Mouse (Mus musculus): ENCODE results near the gene Ugt1a2. TPM values are rescaled to one million over a fixed set of nuclear protein-coding genes. Genes with fewer than 3 reads are reported as not detected.
"Not testable (repeated sequence)": the region's sequence is repeated elsewhere in the genome, so short reads cannot be mapped to it uniquely, and the experiment has no call there.

The Ugt1a2 gene
- total RNA-seq (2014; rRNA removed) (not detected in 2 replicates), polyA plus RNA-seq (2015; fragmentation: Nextera tagmentation; extraction: Ambion mirVana) (not detected in 2 replicates)

DNA sequence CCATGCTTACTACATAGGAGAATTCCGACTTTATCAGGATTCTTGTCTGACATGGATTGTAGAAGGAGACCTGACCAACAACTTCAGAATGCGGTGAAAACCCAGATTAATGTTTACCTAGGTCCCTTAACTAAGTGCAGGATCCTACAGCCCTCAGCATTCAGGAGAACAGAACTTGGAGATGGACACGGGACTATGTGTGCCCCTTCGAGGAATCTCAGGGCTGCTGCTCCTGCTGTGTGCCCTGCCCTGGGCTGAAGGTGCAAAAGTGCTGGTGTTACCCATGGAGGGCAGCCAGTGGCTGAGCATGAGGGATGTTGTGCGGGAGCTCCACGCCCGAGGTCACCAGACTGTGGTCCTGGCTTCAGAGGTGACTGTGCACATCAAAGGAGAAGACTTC, at the start of gene Ugt1a2:
Gene Ugt1a2 (plus strand): TSS at position 146 of the 400 bp plus-strand sequence.
- 84% methylated on average over 7 of the region's 7 CpGs for WGBS
- Histone ChIP-seq H3K27me3 (ENCODE audit: insufficient read depth, low read length) (no peaks in the 10 kb centered on the region), H3K27ac (ENCODE audit: low read depth, low read length) (no peak within 1 kb of the TSS), H3K9me3 (ENCODE audit: low read length) (0 out of 2 replicates have a peak, but pooled peaks cover 3% of the 10 kb centered on the region), H3K4me2 (ENCODE audit: low read depth) (no peak within 1 kb of the TSS), H3K36me3 (ENCODE audit: insufficient read depth) (no peaks in the 10 kb centered on the region), H3K4me1 (ENCODE audit: insufficient read depth) (0 out of 2 replicates have a peak, but pooled peaks cover 4% of the 10 kb centered on the region), H3K9ac (no peak within 1 kb of the TSS), H3K4me3 (ENCODE audit: low read depth, low read length) (no peak within 1 kb of the TSS)
- ATAC-seq (no peak), DNase-seq (no peak)
- no peak for TF ChIP-seq CTCF (IDR thresholded peaks at IDR 0.05; ENCODE audit: low read depth)

DNA sequence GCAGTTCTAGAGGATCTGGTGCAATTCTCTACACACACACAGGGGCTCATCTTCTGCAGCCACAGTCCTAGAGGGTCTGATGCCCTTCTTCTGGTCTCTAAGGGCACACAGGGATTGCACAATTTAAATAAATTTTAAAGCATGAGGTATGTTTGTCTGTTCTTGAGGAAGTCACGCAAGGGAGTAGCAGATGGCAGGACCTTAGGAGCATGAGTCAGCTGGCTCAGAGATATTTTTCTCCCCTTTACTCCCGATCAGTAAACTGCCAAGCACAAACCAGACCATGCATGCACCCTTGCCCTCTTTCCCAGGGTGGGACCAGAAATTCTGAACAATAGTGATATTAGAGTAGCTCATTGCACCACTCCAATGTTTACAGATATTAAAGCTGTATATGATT, 42.0 kb upstream of the Ugt1a2 start:
- no peak overlapping the region for H3K9ac ChIP-seq
- no peak for DNase-seq
- no peak overlapping the region for H3K4me3 ChIP-seq (ENCODE audit: low read depth, low read length)
- TF ChIP-seq CTCF (IDR thresholded peaks at IDR 0.05; ENCODE audit: low read depth): no peak
- H3K9me3 ChIP-seq (ENCODE audit: low read length): no peaks in the 10 kb centered on the region
- H3K36me3 ChIP-seq (ENCODE audit: insufficient read depth): no peaks in the 10 kb centered on the region
- no peak for ATAC-seq
- H3K4me2 ChIP-seq (ENCODE audit: low read depth): no peak overlapping the region
- H3K4me1 ChIP-seq (ENCODE audit: insufficient read depth): no peaks in the 10 kb centered on the region
- H3K27me3 ChIP-seq (ENCODE audit: insufficient read depth, low read length): no peaks in the 10 kb centered on the region
- no peak overlapping the region for H3K27ac ChIP-seq (ENCODE audit: low read depth, low read length)
- 87% methylated on average over 2 of the region's 2 CpGs for WGBS

DNA sequence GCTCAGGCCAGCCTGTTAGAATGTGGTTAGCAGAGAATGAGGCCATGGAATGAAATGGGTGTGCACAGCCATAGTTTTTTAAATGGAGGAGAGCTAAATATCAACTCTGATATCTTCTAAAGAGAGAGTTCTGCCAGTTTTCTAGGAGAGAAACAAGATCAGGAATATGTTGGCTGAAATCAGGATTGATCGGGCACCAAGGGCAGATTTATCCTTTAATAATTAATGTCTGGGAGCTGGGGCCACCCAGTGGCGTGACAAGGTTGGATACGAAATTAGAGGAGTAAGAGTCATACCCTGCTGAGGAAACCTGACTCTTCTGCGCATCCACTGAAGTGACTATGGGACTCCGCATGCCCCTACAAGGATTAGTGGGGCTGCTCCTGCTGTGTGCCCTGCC, 34.7 kb upstream of the Ugt1a2 start, which contains the start of gene Ugt1a5:
Gene Ugt1a5 (plus strand): TSS at position 302 of the 400 bp plus-strand sequence.
- no peak within 1 kb of the TSS for H3K9ac ChIP-seq
- no peak within 1 kb of the TSS for H3K27ac ChIP-seq (ENCODE audit: low read depth, low read length)
- no peaks in the 10 kb centered on the region for H3K27me3 ChIP-seq (ENCODE audit: insufficient read depth, low read length)
- DNase-seq (no peak), ATAC-seq (no peak)
- H3K4me2 ChIP-seq (ENCODE audit: low read depth): no peak within 1 kb of the TSS
- H3K36me3 ChIP-seq (ENCODE audit: insufficient read depth): no peaks in the 10 kb centered on the region
- WGBS: 82% methylated on average over 5 of the region's 5 CpGs
- no peaks in the 10 kb centered on the region for H3K9me3 ChIP-seq (ENCODE audit: low read length)
- no peak within 1 kb of the TSS for H3K4me3 ChIP-seq (ENCODE audit: low read depth, low read length)
- TF ChIP-seq CTCF (IDR thresholded peaks at IDR 0.05; ENCODE audit: low read depth): no peak
- H3K4me1 ChIP-seq (ENCODE audit: insufficient read depth): no peaks in the 10 kb centered on the region

DNA sequence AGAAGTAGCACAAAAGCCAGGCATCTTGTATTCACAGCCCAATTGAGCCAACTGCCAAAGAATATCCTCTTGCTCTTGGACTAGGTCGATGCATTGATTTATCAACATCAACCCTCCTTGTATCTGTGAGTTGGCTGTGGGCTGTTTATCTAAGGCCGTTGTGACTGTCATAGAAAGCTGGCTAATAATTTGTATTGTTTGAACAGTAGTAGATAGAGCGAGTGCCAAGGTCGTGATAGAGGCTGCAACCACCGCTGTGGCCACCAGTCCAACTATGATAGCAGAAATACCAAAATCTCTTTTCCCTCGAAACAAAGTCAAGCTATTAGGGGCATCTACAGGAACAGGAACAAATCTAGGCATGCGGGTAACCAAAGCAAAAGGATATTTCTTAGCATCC, 28.2 kb upstream of the Ugt1a2 start:
- not testable (repeated sequence) for H3K27ac ChIP-seq (ENCODE audit: low read depth, low read length); H3K9me3 ChIP-seq (ENCODE audit: low read length); ATAC-seq; H3K4me3 ChIP-seq (ENCODE audit: low read depth, low read length); H3K36me3 ChIP-seq (ENCODE audit: insufficient read depth); H3K9ac ChIP-seq; H3K4me2 ChIP-seq (ENCODE audit: low read depth); H3K27me3 ChIP-seq (ENCODE audit: insufficient read depth, low read length); H3K4me1 ChIP-seq (ENCODE audit: insufficient read depth); DNase-seq
- 92% methylated on average over 5 of the region's 7 CpGs for WGBS

DNA sequence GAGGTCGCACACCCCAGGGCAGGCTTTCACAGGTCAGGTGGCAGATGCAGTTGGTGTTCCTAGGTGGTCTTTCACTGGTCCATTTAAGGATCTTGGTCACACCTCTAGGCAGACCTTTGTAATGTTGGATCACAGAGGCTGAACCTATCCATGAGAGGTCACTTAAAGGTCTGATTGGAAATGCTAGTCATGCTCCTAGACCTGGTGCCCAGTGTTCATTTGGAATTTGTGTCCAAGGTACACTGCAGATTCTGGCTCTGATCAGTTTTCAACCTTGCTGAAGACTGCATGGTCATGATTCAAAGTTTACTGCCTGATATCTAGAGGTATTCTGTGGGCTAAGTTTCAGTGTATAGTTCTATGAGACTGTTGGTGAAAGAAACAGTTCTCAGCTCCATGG, 20.7 kb upstream of the Ugt1a2 start:
- no peak for DNase-seq
- Histone ChIP-seq H3K4me2 (ENCODE audit: low read depth) (no peak overlapping the region), H3K4me1 (ENCODE audit: insufficient read depth) (no peaks in the 10 kb centered on the region), H3K9ac (no peak overlapping the region), H3K27me3 (ENCODE audit: insufficient read depth, low read length) (no peaks in the 10 kb centered on the region), H3K9me3 (ENCODE audit: low read length) (peaks cover 10% of the 10 kb centered on the region), H3K27ac (ENCODE audit: low read depth, low read length) (no peak overlapping the region), H3K4me3 (ENCODE audit: low read depth, low read length) (no peak overlapping the region), H3K36me3 (ENCODE audit: insufficient read depth) (no peaks in the 10 kb centered on the region)
- TF ChIP-seq CTCF (IDR thresholded peaks at IDR 0.05; ENCODE audit: low read depth): no peak
- no peak for ATAC-seq
- 95% methylated on average over 1 of the region's 1 CpGs for WGBS

DNA sequence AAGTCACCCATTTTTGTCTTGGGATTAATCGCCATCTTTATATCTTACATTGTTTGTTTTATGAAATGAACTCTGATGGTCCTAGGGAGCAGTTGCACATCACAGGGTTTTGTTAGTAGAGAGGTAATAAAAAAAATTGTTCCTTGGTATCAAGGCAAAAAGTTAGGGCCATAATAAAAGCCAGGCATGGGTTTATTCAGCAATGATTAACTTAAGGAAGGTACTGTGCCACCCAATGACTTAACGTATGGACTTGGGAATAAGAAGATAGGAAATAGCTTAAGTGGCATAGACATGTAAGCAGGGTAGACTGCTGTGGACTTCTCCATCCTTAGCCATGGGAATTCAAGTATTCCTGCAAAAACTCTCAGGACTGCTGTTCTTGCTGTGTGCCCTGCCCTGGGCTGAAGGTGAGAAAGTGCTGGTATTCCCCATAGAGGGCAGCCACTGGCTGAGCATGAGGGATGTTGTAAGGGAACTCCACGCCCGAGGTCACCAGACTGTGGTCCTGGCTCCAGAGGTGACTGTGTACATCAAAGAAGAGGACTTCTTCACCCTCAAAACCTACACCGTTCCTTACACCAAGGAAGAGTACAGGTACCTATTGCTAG, 14.0 kb upstream of the Ugt1a2 start:
- H3K36me3 ChIP-seq (ENCODE audit: insufficient read depth): no peaks in the 10 kb centered on the region
- H3K4me1 ChIP-seq (ENCODE audit: insufficient read depth): no peaks in the 10 kb centered on the region
- no peak overlapping the region for H3K27ac ChIP-seq (ENCODE audit: low read depth, low read length)
- H3K27me3 ChIP-seq (ENCODE audit: insufficient read depth, low read length): no peaks in the 10 kb centered on the region
- DNase-seq: no peak
- H3K4me2 ChIP-seq (ENCODE audit: low read depth): no peak overlapping the region
- ATAC-seq: no peak
- H3K4me3 ChIP-seq (ENCODE audit: low read depth, low read length): no peak overlapping the region
- 91% methylated on average over 5 of the region's 5 CpGs for WGBS
- H3K9ac ChIP-seq: no peak overlapping the region
- no peak for TF ChIP-seq CTCF (IDR thresholded peaks at IDR 0.05; ENCODE audit: low read depth)
- H3K9me3 ChIP-seq (ENCODE audit: low read length): no peaks in the 10 kb centered on the region

DNA sequence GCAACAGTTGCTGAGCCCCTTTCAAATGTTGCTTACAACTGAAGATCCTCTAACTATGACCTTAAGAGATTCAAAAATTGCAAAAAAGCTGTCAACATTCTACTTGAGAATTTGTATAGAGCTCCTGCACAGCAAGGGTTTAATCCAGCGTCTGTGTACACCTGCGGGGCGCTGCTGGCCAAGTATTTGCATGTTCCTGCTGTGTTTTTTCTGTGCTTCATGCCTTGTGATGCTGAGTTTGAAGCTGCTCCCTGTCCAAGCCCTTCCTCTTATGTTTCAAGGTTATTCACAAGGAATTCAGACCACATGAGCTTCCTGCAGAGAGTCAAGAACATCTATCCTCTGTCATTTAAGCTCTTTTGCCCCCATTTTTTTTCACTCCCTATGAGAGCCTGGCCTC, 8.3 kb upstream of the Ugt1a2 start:
- 75% methylated on average over 3 of the region's 3 CpGs for WGBS
- ATAC-seq (no peak), DNase-seq (no peak)
- no peak for TF ChIP-seq CTCF (IDR thresholded peaks at IDR 0.05; ENCODE audit: low read depth)
- Histone ChIP-seq H3K27me3 (ENCODE audit: insufficient read depth, low read length) (no peaks in the 10 kb centered on the region), H3K36me3 (ENCODE audit: insufficient read depth) (no peaks in the 10 kb centered on the region), H3K9ac (no peak overlapping the region), H3K4me3 (ENCODE audit: low read depth, low read length) (no peak overlapping the region), H3K27ac (ENCODE audit: low read depth, low read length) (no peak overlapping the region), H3K4me1 (ENCODE audit: insufficient read depth) (no peaks in the 10 kb centered on the region), H3K4me2 (ENCODE audit: low read depth) (no peak overlapping the region), H3K9me3 (ENCODE audit: low read length) (no peaks in the 10 kb centered on the region)

Data from forebrain, postnatal 0 days (tissue).